Mouse (Mus musculus): ENCODE data around the gene Ypel3.

Gene Ypel3

GRCm38 (mm10) chr7:126793456-126794270 lies 16.9 kb downstream of the Ypel3 start:
- DNase-seq (ENCODE audit: low spot score), result no peak

DNA sequence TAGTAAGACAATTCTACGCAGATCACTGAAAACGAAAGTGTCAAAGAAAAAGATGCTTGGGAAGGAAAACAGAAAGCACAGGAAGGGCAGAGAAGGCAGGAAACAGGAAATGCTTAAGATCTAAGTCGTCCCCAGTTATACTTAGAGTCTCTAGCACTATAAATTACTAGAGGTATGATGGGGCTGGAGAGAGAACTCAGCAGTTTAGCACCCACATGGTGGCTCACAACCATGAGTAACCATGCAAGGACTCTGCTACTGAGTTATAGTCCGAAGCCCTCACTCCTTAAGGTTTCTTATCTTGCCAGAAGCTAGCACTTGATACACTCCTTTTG lies 17.5 kb downstream of the Ypel3 start:
- DNase-seq (ENCODE audit: low spot score), result no peak

DNA sequence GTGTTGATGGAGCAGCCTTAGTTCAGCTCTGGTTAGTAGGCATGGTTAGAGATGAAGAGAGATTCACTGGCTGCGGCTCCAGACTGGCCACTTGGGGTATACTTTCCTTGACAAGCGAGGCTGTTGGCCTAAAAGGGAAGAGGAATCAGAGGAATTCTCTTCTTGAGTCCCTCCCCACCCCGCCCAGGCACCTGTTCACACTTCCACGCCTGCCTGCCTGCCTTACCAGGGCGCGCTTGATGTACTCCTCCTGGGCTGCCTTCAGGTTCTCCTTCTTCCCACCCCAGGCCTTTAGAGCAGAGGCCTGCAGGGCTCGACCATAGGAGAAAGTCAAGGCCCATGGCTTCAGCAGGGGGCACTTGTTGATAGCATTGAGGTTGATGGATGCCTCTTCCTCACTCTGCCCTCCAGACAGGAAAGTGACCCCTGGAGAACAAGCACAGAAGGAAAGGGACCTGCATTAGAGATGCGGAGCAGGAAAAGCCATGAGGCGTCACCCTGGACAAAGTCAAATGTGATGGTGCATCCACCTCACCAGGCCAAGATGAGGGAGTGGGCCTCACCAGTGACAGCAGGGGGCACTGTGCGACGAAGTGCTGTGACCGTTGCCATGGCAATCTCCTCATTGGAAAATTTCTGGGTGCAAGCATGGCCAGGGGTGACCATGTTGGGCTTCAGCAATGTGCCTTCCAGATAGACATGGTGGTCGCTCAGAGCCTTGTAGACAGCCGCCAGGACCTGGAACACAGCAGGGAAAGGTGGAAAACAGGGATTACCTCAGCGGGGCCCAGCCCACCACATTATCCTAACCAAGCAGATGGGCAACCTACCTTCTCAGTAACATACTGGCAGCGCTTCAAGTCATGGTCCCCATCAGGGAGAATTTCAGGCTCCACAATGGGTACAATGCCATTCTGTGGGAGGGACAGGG lies 18.9 kb downstream of the Ypel3 start:
- peak; percentile 30 for DNase-seq (ENCODE audit: low spot score)

- DNase-seq (ENCODE audit: low spot score), result peak; percentile 84
Measured at GRCm38 (mm10) chr7:126796350-126796932, 19.7 kb downstream of the Ypel3 start.

DNA sequence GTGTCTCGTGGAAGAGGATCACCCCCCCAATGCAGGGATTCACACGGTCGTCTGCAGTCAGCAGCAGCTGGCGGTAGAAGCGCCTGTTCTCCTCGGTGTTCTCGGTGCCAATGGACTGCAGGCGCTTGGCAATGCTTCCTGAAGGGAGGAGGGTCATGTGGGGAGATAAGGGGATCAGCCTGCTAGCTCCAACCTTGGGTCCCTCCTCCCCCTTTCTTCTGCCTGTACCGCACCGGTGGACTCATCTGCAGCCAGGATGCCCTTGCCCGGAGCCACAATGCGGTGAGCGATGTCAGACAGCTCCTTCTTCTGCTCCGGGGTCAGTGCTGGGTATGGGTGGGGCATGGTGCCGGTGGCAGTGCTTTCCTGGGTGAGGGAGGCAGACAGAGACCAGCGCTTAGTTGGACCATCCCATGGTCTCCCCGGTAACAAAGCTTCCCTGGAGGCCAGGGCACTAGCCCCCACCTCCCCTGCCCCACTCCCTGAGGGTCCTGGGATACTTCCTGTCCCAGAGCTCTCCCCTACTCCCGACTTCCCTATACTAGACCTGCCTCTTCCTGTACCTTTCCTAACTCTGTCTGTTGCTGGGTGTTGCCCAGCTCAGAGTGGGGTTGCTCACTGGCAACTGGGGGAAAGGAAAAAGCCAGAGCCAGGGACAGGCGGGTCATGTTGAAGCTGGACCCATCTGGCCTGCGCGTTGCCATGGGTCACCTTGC lies 20.8 kb downstream of the Ypel3 start, which contains the start of gene Fam57b:
Gene Fam57b (plus strand): TSS at position 258 of the 716 bp plus-strand sequence.
- DNase-seq (ENCODE audit: low spot score), result peak; percentile 62

- no peak for DNase-seq (ENCODE audit: low spot score)
Measured at GRCm38 (mm10) chr7:126798127-126799049, 21.6 kb downstream of the Ypel3 start.

DNA sequence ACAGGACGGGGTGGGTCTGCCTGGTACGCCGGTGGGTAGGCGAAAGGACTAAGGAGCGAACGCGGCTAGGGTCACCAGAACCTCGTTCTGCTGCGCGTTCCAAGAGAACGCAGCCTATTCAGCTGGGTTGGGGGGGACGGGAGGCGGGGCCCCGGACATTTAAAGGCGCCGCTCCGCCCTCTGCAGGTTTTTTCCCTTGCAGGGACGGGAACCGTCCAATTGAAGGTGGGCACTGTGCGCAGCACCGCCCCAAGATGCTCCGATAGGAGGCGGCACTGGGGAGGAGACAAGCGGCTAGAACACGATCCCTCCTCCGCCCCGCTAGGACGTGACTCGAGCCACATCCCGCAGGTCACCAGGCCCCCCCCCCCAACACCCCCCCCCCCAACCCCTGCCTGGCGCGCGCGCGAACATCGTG lies 22.3 kb downstream of the Ypel3 start:
- peak; percentile 98 for DNase-seq (ENCODE audit: low spot score)

DNA sequence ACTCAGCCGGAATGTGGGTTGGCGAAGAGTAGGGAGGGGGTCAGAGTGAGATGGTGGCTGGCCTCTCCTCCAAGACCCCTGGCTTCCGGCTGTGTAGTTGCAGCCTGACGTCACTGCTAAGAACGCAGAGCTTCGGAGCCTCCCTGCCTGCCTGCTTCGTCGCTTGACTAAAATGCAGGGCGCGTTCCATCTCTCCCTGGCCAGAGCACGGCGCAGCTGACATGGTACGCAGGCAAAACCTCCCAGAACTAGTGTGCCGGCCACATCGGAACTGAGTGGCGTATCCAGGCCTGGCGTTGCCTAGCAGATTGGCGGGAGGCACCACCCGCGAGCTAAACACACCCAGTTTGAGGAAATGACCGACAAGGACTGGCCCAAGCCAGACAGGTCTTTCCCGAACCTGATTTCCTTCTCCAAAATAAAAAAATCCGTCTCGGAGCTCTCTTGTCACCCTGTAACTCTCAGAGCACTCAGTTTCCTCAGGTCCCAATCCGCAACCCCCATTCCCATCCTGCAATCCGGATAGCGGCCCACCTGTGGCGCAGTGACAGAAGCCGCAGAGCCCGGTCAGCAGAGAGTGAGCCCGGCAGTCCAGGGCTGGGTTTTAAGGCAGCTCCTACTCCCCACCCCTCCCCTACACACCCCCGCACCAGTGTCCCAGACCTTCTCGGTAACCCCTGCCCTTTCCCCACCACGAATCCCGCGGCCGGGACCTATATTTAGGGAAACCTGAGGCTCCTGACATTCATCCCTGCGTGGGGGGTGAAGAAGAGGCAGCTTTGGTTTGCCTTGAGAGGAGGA lies 22.9 kb downstream of the Ypel3 start:
- no peak for DNase-seq (ENCODE audit: low spot score)

GRCm38 (mm10) chr7:126800269-126801056 lies 23.7 kb downstream of the Ypel3 start:
- no peak for DNase-seq (ENCODE audit: low spot score)

DNA sequence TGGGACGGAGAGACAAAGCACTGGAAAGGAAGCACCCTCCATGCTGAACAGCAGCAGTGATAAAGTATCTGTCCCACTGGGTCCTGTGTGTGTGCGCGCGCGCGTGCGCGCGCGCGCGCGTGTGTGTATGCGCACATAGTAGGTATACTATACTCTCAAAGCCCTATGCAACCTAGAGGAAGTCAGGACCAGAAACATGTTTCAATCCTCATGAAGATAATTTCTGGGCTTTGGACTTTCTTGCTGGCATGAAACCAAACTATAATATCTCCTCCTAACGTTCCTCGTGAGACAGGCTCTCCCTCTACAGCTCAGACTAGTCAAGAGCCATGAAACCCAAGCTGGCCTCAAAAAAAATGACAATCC lies 24.3 kb downstream of the Ypel3 start:
- DNase-seq (ENCODE audit: low spot score), result no peak

DNA sequence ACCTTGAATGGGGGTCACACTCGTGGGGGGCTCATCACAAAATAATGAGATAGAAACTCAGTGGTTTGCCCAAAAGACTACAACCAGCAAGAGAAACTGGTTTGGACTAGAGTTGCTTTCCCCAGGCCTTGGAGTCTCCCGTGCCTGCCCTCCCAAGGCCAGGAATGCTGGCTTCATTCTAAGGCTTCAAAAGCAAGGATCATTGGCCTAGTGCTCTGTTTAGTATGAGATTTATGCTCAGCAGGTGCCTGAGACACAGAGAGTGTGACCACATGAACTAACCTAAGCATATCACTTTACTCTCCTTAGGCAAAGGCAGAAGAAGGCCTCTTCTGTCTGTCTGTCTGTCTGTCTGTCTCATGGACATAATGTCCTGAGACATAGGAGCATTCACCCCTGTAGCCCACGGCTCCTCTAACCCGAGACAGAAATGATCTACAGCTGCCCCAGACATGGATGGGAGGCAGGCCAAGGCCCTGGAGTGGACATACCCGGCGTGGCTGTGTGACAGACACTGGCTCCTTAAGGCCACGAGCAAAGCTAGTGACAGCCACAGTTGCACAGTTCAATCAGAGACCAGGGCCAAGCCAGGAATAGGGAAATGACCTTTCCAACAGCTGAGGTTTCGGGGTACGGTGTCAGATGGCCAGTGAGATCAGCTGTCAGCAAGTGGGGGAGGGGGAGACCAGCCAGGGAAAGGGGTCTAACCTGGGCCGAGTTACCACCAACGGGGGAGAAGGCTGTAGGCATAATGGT lies 25.6 kb downstream of the Ypel3 start:
- DNase-seq (ENCODE audit: low spot score), result no peak

DNA sequence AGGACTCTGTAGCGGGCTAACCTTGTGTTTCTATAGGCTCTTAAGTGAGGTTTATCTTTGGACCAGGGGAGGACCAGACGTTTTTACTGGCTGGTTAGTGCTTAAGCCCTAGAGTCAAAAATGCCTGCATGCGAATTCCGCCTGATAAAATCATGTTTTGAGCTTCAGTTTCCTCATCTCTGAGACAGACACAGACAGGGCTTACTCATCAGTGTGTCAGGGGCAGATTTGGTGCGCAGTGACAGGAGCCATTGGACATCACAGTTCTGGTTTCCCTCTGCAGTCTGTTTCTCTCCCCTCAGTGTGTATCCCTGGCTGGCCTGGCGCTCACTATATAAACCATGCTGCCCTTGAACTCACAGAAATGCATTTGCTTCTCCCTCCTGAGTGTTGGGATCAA lies 26.4 kb downstream of the Ypel3 start:
- DNase-seq (ENCODE audit: low spot score), result peak; percentile 68

- DNase-seq (ENCODE audit: low spot score), result no peak
Measured at GRCm38 (mm10) chr7:126803751-126804150, 27.0 kb downstream of the Ypel3 start.

GRCm38 (mm10) chr7:126806956-126807355 lies 30.2 kb downstream of the Ypel3 start:
- peak; percentile 74 for DNase-seq (ENCODE audit: low spot score)

DNA sequence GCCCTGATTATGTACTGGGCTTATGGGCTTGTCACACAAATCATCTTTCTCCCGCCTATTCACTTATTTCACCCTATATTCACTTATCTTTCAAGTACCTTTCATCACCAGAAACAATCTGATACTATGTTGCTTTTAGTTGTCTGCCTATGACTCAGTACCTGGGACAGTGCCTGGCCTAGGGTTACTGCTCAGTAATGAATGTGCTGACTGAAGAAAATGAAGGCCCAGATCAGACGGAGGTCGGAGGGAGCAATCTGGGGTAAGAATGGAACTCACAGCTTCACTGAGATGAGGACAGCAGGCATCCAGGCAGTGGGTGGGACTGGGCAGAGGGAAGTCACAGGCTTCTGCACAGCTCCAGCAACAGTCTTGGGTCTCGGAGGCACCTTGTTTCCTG lies 30.6 kb downstream of the Ypel3 start:
- peak; percentile 57 for DNase-seq (ENCODE audit: low spot score)

DNA sequence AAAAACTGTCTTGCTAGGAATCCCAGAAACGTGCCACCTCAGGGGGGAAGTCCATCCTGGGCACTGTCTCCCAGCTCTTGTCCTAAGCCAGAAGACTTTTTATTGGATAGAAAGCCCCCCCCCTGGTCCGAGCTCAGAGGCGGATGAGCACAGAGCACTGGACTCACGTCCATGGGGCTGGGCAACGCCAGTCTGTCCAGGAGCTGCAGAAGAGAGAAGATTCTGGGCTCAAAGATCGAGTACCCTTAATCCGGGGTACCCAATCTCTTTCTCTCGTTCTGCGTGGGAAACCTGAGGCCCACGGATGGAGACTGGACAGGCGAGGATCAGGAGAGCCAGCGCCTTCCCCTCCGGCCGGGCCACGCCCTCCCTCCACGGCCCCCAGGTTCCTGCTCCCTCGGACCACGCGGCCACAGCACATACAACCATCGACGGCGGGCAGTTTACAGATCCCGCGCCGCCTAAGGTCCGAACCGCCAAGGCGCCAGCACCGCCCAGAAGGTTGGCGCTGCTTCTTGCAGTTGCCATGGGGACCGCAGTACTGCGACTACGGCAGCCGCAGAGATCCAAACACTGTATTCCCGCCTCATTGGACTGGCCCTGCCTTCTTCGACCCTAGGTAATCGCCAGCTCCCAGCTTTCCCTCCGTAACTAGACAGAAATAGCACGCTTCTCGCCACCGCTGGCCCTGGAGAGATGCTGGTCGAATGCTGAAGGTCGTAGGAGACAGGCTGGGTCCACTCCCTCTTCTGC lies 32.1 kb downstream of the Ypel3 start:
- DNase-seq (ENCODE audit: low spot score), result peak; percentile 94

- no peak for DNase-seq (ENCODE audit: low spot score)
Measured at GRCm38 (mm10) chr7:126809723-126810369, 33.1 kb downstream of the Ypel3 start.
